11 mouse cellular contexts compared by ENCODE assay signal in the genomic region with DNA sequence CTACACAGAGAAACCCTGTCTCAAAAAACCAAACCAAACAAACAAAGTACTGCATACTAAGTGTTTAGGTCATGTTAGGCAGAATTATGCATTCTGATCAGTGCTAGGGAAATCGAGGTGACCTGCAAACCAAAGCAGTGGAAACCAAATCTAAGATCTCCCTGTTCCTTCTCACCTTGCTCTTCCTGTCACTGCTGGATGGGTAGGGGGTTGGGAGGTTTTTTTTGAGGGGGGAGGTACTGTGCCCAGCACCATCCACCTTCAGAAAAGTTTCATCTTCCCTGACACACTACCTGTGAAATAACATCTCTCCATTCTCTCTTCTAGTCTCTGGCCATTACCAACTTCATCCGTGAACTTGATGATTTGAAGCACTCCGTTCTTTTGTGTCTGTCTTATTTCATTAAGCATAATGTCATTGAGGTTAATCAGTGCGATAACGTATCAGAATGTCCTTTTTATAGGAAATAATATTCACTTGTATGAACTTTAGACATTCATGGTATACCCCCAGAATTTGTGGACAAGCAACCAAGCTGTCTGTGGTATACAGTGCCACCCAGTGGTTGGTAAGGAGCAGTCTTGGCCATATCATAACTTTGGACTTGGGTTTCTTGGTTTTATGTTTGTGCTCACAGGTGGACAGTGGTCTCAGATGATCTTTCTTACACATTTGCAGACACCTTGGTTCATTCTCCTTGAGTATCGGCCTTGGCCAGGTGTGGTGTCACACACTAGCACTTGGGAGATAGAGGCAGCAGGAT. TPM values are rescaled to one million over a fixed set of nuclear protein-coding genes. Genes with fewer than 3 reads are reported as not detected.
DNase-seq lines count a peak whose midpoint lies in the region; ATAC-seq and TF ChIP-seq lines count a peak whose summit lies in the region.
"Had no signal": no experiment of that assay in that cellular context is flagged by ENCODE, and none has a peak within 500 bp of the region (broad histone marks: within the 10 kb centered on the region; RNA-seq: fewer than 3 reads in every experiment).

No protein-coding gene starts in this region.

- TF ChIP-seq CTCF in bone marrow, adult 2 months (IDR thresholded peaks at IDR 0.05; ENCODE audit: control insufficient read depth, insufficient read depth, low read length), result peak; percentile 47
- TF ChIP-seq CTCF in liver, embryonic 14.5 days (IDR thresholded peaks at IDR 0.05; ENCODE audit: low read depth), result peak; percentile 86

- WGBS in heart, embryonic 13.5 days, result 89% methylated on average over 6 of the region's 6 CpGs
- WGBS in bone marrow, adult 2 months, result 83% methylated on average over 6 of the region's 6 CpGs
- 72% methylated on average over 6 of the region's 6 CpGs for WGBS in liver, embryonic 14.5 days (ENCODE audit: insufficient replicate concordance)

- no peak for DNase-seq in heart, postnatal 10 days
- DNase-seq in CD4-positive helper T cell, adult 2 months (ENCODE audit: low read depth, low spot score), result peak; percentile 32
- DNase-seq in liver, embryonic 14.5 days (ENCODE audit: low read depth in 3 of 3, low spot score in 3 of 3), result peak in 2 of 3 experiments; percentile 52 to 60
- DNase-seq in right cerebral cortex, adult 18-20 months, result no peak
- DNase-seq in right cerebral cortex, postnatal 4 days, result no peak
- DNase-seq: gastrocnemius, postnatal 25 days; left cerebral cortex, postnatal 4 days had no signal

- TF ChIP-seq EP300 in liver, embryonic 14.5 days (IDR thresholded peaks at IDR 0.05; ENCODE audit: low read depth), result no peak

- H3K36me3 ChIP-seq in heart, embryonic 13.5 days, result peaks cover 14% of the 10 kb centered on the region
- H3K36me3 ChIP-seq in liver, embryonic 14.5 days (replicated peaks; ENCODE audit: control insufficient read depth, insufficient read depth, low read depth), result peaks cover 7% of the 10 kb centered on the region
- H3K36me3 ChIP-seq: neural tube, embryonic 15.5 days had no signal

- H3K4me1 ChIP-seq in heart, embryonic 13.5 days, result peaks cover 24% of the 10 kb centered on the region
- H3K4me1 ChIP-seq in bone marrow, adult 2 months (ENCODE audit: control insufficient read depth, insufficient read depth, low read length), result peaks cover 5% of the 10 kb centered on the region
- H3K4me1 ChIP-seq in liver, embryonic 14.5 days (replicated peaks; ENCODE audit: control insufficient read depth in 2 of 2, insufficient read depth in 2 of 2, low read length in 1 of 2), result peaks cover 38 to 43% of the 10 kb centered on the region in 2 experiments

- no peak for TF ChIP-seq POLR2A in bone marrow, adult 2 months (IDR thresholded peaks at IDR 0.05; ENCODE audit: borderline replicate concordance, control insufficient read depth, low read depth, low read length)

- no peaks in the 10 kb centered on the region for H3K9me3 ChIP-seq in heart, embryonic 13.5 days
- no peaks in the 10 kb centered on the region for H3K9me3 ChIP-seq in liver, embryonic 14.5 days (ENCODE audit: control insufficient read depth, low read length)
- H3K9me3 ChIP-seq: neural tube, embryonic 15.5 days had no signal

- peak overlapping the region; percentile 98; the same call in 1 of the 2 replicates for H3K27ac ChIP-seq in heart, embryonic 13.5 days (replicated peaks)
- peak overlapping the region; percentile 86 for H3K27ac ChIP-seq in bone marrow, adult 2 months (ENCODE audit: control insufficient read depth, insufficient read depth, low read depth, low read length, poor library complexity)
- peak overlapping the region; percentile 99 for H3K27ac ChIP-seq in liver, embryonic 14.5 days
- H3K27ac ChIP-seq: neural tube, embryonic 15.5 days had no signal

- no peaks in the 10 kb centered on the region for H3K27me3 ChIP-seq in heart, embryonic 13.5 days (replicated peaks)
- H3K27me3 ChIP-seq in liver, embryonic 14.5 days (ENCODE audit: control insufficient read depth, insufficient read depth, low read length), result no peaks in the 10 kb centered on the region
- H3K27me3 ChIP-seq: neural tube, embryonic 15.5 days had no signal

- H3K9ac ChIP-seq in heart, embryonic 13.5 days, result no peak overlapping the region
- peak overlapping the region; percentile 89 for H3K9ac ChIP-seq in liver, embryonic 14.5 days (replicated peaks)
- H3K9ac ChIP-seq: neural tube, embryonic 15.5 days had no signal

- intact Hi-C loops in heart, postnatal 10 days (cut with DNase I), result loop anchor here (1.0 kb wide), 1 partner anchor 218 kb away; no protein-coding TSS in a partner anchor

- no peak for ATAC-seq in heart, embryonic 13.5 days (ENCODE audit: extremely low read depth, insufficient number of reproducible peaks, low FRiP score, low TSS enrichment)
- ATAC-seq in liver, embryonic 14.5 days (ENCODE audit: insufficient read depth), result no peak
- ATAC-seq in megakaryocyte-erythroid progenitor cell, adult 5-6 weeks (replicated peaks; ENCODE audit: low FRiP score, low TSS enrichment, poor library complexity, severe bottlenecking), result no peak

- no peak overlapping the region for H3K4me3 ChIP-seq in heart, embryonic 13.5 days
- no peak overlapping the region for H3K4me3 ChIP-seq in bone marrow, adult 2 months (replicated peaks; ENCODE audit: control insufficient read depth, low read depth, low read length)
- peak overlapping the region in 1 of 2 experiments; percentile 87; a peak in 1 of 4 replicates for H3K4me3 ChIP-seq in liver, embryonic 14.5 days (ENCODE audit: insufficient read depth in 1 of 2, low read depth in 2 of 2, low read length in 2 of 2)
- H3K4me3 ChIP-seq: neural tube, embryonic 15.5 days had no signal

- H3K4me2 ChIP-seq in heart, embryonic 13.5 days, result peak overlapping the region; percentile 97; the same call in 1 of the 2 replicates
- peak overlapping the region; percentile 85 for H3K4me2 ChIP-seq in liver, embryonic 14.5 days (ENCODE audit: low read depth)
- H3K4me2 ChIP-seq: neural tube, embryonic 15.5 days had no signal

RNA-seq across cellular contexts. Expression of a gene that starts 2.3 kb away (rescaled TPM):
- 83.9 and 85.3 TPM in 2 replicates for polyA plus RNA-seq in heart, embryonic 13.5 days (2015; fragmentation: Nextera tagmentation; extraction: Ambion mirVana)
- 10 to 100 TPM; 48.7 to 53.7 TPM for total RNA-seq in heart, postnatal 10 days (2021)
- 17.4 and 32.0 TPM in 2 replicates for polyA plus RNA-seq in bone marrow, adult 2 months (2011; ENCODE audit: insufficient read depth, insufficient read length, low replicate concordance, missing spikeins)
- 7.8 and 12.0 TPM in 2 replicates for polyA plus RNA-seq in liver, embryonic 14.5 days (2012; rRNA removed)
- 43.0 and 44.2 TPM in 2 replicates for polyA plus RNA-seq in liver, embryonic 14.5 days (2014; fragmentation: Nextera tagmentation; extraction: Ambion mirVana)
- 28.6 and 29.5 TPM in 2 replicates for total RNA-seq in megakaryocyte-erythroid progenitor cell, adult 5-6 weeks (2014; fragmentation: Nextera tagmentation)
- 50.3 and 61.0 TPM in 2 replicates for total RNA-seq in megakaryocyte-erythroid progenitor cell, adult 5-6 weeks (2017)

RNA-seq across cellular contexts. Expression of a gene that starts 2.4 kb away (rescaled TPM):
- polyA plus RNA-seq in heart, embryonic 13.5 days (2015; fragmentation: Nextera tagmentation; extraction: Ambion mirVana), result 9.9 and 10.2 TPM in 2 replicates
- 10 to 100 TPM; 21.7 to 23.3 TPM for total RNA-seq in heart, postnatal 10 days (2021)
- polyA plus RNA-seq in bone marrow, adult 2 months (2011; ENCODE audit: insufficient read depth, insufficient read length, low replicate concordance, missing spikeins), result 10.5 and 11.5 TPM in 2 replicates
- polyA plus RNA-seq in liver, embryonic 14.5 days (2012; rRNA removed), result 16.7 and 18.6 TPM in 2 replicates
- polyA plus RNA-seq in liver, embryonic 14.5 days (2014; fragmentation: Nextera tagmentation; extraction: Ambion mirVana), result 9.9 and 12.6 TPM in 2 replicates
- 8.5 and 11.3 TPM in 2 replicates for total RNA-seq in megakaryocyte-erythroid progenitor cell, adult 5-6 weeks (2014; fragmentation: Nextera tagmentation)
- 4.4 and 7.8 TPM in 2 replicates for total RNA-seq in megakaryocyte-erythroid progenitor cell, adult 5-6 weeks (2017)

Comparison
In these comparisons a context has a peak if more than half of its experiments do, and no peak if none do; other contexts are left out.
1. DNase-seq: peak in CD4-positive helper T cell, adult 2 months (single experiment) and liver, embryonic 14.5 days (2 of 3); none in heart, postnatal 10 days (0 of 2), right cerebral cortex, adult 18-20 months (single experiment) and right cerebral cortex, postnatal 4 days (single experiment).
2. Peak in every context shown above with its lines, with median percentiles within 50 percentile points of each other: H3K27ac ChIP-seq.